Mouse (Mus musculus) right cerebral cortex, postnatal 36 days (tissue): ENCODE results near the gene Dapk2.

Source experiments
- DNase-seq, 2 experiments: peaks; one replicate each; pipeline ENCODE4 v3.0.0; 2022; ENCODE audit warnings: low spot score in 2 of 2, mixed read lengths in 1 of 2

Dapk2 gene

GRCm38 (mm10) chr9:66307341-66307740 lies 149.3 kb downstream of the Dapk2 start:
- no peak for DNase-seq

DNA sequence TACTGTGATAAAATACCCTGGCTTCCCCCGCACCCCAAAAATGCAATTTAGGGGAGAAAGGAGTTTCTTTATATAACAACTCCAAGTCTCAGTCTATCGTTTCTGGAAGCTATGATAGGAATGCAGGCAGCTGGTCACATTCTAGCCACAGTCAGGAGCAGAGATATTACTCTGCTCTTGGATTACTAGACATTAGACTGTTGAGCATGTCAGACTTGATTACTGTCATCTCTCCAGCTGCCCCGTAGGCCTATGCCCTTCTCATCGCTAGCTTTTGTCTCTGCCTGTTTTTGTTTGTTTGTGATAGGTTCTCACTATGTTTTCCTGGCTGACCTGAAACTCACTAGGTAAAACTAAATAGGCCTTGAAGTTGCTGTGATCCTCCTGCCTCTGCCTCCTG lies 150.7 kb downstream of the Dapk2 start:
- no peak for DNase-seq

DNA sequence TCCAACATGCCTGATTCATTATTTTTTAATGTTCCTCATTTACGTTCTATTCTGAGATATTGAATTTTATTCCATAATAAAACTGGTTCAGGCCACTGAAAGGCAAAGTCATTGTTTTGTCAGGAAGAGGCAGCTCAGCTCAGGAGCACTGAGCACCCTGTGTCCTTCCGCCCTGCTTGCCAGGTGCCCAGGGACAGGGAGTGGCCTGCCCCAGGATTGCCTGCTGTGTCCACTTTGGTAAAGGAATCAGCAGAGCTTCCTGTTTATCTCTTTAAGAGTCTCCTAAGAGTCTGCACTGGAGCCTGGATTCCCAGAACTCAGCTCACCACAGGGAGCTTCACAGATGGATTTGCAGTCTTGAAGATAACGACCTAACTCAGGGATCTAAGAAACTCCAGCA lies 153.4 kb downstream of the Dapk2 start:
- no peak for DNase-seq

DNA sequence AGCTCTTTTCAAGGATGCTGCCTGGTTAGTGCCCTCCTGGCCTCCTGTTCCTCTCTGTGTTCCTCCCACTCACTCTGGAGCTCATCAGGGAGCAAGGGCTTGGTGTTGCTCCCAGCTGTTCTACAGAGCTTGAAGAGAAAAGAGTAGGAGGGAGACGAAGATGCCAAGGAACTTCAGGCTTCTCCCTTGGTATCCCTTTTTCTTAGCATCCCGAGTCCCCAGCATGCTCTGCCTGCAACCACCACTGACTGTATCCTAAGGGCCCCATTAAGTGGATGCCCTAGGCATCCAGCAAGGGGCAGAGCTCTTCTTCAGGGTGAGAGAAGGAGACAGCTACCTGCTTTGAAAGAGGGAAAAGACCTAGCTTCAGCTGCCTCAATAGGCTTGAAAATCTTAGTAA lies 158.6 kb downstream of the Dapk2 start:
- no peak for DNase-seq
